Mouse (Mus musculus): ENCODE measurements at regions not wholly inside any gene's neighbourhood (a gene's known extent, or its start where the extent isn't known, plus 50 kb on each side); places are given as distances from the start of the nearest gene placed in this dataset.

GRCm38 (mm10) chr14:123173183-123173582, 189.3 kb upstream of the Tmtc4 start:
- no peak for TF ChIP-seq CTCF (IDR thresholded peaks at IDR 0.05; ENCODE audit: borderline replicate concordance, insufficient read depth, low read depth, low read length)
- no peak for TF ChIP-seq POLR2A (IDR thresholded peaks at IDR 0.05; ENCODE audit: borderline replicate concordance, insufficient read depth, low read length)
